In genomic region chr10:62340095-62340731, GRCm38 (mm10) we compare ENCODE assay signal across 1 mouse cellular context.
TF ChIP-seq lines count a peak whose summit lies in the region.

No protein-coding gene starts in this region.

TF ChIP-seq in MEL, 35 proteins besides CTCF, POLR2A, EP300 and RAD21 (continued from another document):
- TF ChIP-seq SIN3A (IDR thresholded peaks at IDR 0.05; ENCODE audit: low read length): peak; percentile 87
